Mouse (Mus musculus) G1E (cell line): ENCODE data around the gene 2810408A11Rik. TPM values are rescaled to one million over a fixed set of nuclear protein-coding genes. Genes with fewer than 3 reads are reported as not detected.

Experiments
- ATAC-seq: 2 replicates; pipeline ENCODE4 v1.8.0; 2016; ENCODE audit warnings: mild to moderate bottlenecking; ENCODE audit not compliant: insufficient number of reproducible peaks, poor library complexity, low FRiP score, severe bottlenecking; ENCODE audit errors: extremely low read depth
- DNase-seq: peaks from one replicate; pipeline ENCODE4 v3.0.0; 2012; ENCODE audit warnings: low spot score
- H3K27me3 ChIP-seq: 2 replicates; pipeline ENCODE4 v1.6.1; 2012; ENCODE audit warnings: mild to moderate bottlenecking, low read length, inconsistent platforms; ENCODE audit not compliant: insufficient read depth
- H3K36me3 ChIP-seq: replicated peaks from 2 replicates; pipeline ENCODE3; 2012; ENCODE audit warnings: mild to moderate bottlenecking, inconsistent platforms
- H3K4me1 ChIP-seq: 2 replicates; pipeline ENCODE4 v1.6.1; 2012; ENCODE audit warnings: low read depth, low read length, inconsistent platforms, mixed read lengths; ENCODE audit not compliant: insufficient read depth
- H3K4me3 ChIP-seq: 2 replicates; pipeline ENCODE4 v1.5.1; 2012; ENCODE audit warnings: low read depth, mild to moderate bottlenecking, inconsistent platforms, low read length, moderate library complexity, mixed read lengths
- H3K9me3 ChIP-seq: replicated peaks from 2 replicates; pipeline ENCODE4 v1.6.1; 2012; ENCODE audit warnings: inconsistent platforms
- CTCF ChIP-seq: IDR thresholded peaks from 2 replicates; pipeline ENCODE4 v1.5.1; 2012; ENCODE audit warnings: low read depth, low read length, inconsistent platforms, mixed read lengths
- GATA1 ChIP-seq: IDR thresholded peaks from 2 replicates; pipeline ENCODE4 v1.6.1; 2012; ENCODE audit warnings: borderline replicate concordance, low read length, inconsistent platforms, mixed read lengths
- GATA2 ChIP-seq: IDR thresholded peaks from 2 replicates; pipeline ENCODE4 v1.6.1; 2012; ENCODE audit warnings: low read depth, low read length, inconsistent platforms, borderline replicate concordance
- POLR2AphosphoS5 ChIP-seq: IDR thresholded peaks from 2 replicates; pipeline ENCODE4 v1.6.1; 2012; ENCODE audit warnings: low read depth, low read length, inconsistent platforms; ENCODE audit not compliant: insufficient replicate concordance
- TAL1 ChIP-seq: conservative IDR thresholded peaks from 2 replicates; pipeline ENCODE4 v1.6.1; 2012; ENCODE audit warnings: low read depth, low read length, inconsistent platforms, mixed read lengths
- polyA plus RNA-seq: library from polyadenylated mRNA; stranded (reverse); fragments of >175 nt; gene quantifications from 2 replicates; pipeline ENCODE4 v1.2.3, GENCODE M21; 2012
- total RNA-seq, 2 experiments: library from RNA; stranded (forward) in 1 of 2; stranded (reverse) in 1 of 2; fragments of 200-1000 nt in 1 of 2; fragments of >200 nt in 1 of 2; fragmentation: Nextera tagmentation in 1 of 2; gene quantifications; 2 replicates each; pipeline ENCODE4 v1.2.3; 2014 to 2017

Gene 2810408A11Rik
- total RNA-seq (2014; fragmentation: Nextera tagmentation) (6.6 and 7.2 TPM in 2 replicates), total RNA-seq (2017) (1.7 and 4.4 TPM in 2 replicates), polyA plus RNA-seq (0.62 and 1.2 TPM in 2 replicates)

- H3K4me3 ChIP-seq = peak within 1 kb of the TSS; percentile 97
- no peaks in the 10 kb centered on the region for H3K9me3 ChIP-seq
- no peaks in the 10 kb centered on the region for H3K27me3 ChIP-seq
- peaks cover 57% of the 10 kb centered on the region for H3K4me1 ChIP-seq
- H3K36me3 ChIP-seq = peaks cover 34% of the 10 kb centered on the region
- TF ChIP-seq POLR2AphosphoS5 (no peak; the same call in 1 of the 2 replicates), GATA1 (no peak), GATA2 (no peak), CTCF (no peak), TAL1 (no peak)
- ATAC-seq = peak; percentile 87
- peak; percentile 99 for DNase-seq
These were observed at the start of gene 2810408A11Rik, which contains the start of gene Neurl4 for GRCm38 (mm10) chr11:69900471-69901405. 2810408A11Rik (minus strand) TSS chr11:69900987. Neurl4 (plus strand) TSS chr11:69901072.

GRCm38 (mm10) chr11:69948763-69949150 is 48.0 kb upstream of the 2810408A11Rik start:
- Histone ChIP-seq H3K4me1 (peaks cover 50% of the 10 kb centered on the region), H3K36me3 (no peaks in the 10 kb centered on the region), H3K27me3 (peaks cover 54% of the 10 kb centered on the region), H3K9me3 (no peaks in the 10 kb centered on the region), H3K4me3 (peak overlapping the region; percentile 68; the same call in 1 of the 2 replicates)
- ATAC-seq (peak; percentile 25; the same call in 1 of the 2 replicates), DNase-seq (peak; percentile 74)
- TF ChIP-seq CTCF (peak; percentile 95), POLR2AphosphoS5 (no peak)

- TF ChIP-seq TAL1 (no peak), GATA2 (no peak), POLR2AphosphoS5 (no peak), CTCF (no peak), GATA1 (no peak)
- H3K4me3 ChIP-seq = peak within 1 kb of the TSS; percentile 68; the same call in 1 of the 2 replicates
These were observed 47.4 kb upstream of the 2810408A11Rik start, which contains the start of gene Slc2a4 for GRCm38 (mm10) chr11:69948066-69948762. Slc2a4 (minus strand) TSS chr11:69948188.

GRCm38 (mm10) chr11:69947337-69948065 is 46.7 kb upstream of the 2810408A11Rik start:
- Histone ChIP-seq H3K36me3 (no peaks in the 10 kb centered on the region), H3K4me3 (peak overlapping the region; percentile 68; the same call in 1 of the 2 replicates), H3K27me3 (peaks cover 58% of the 10 kb centered on the region), H3K4me1 (peaks cover 41% of the 10 kb centered on the region), H3K9me3 (no peaks in the 10 kb centered on the region)
- DNase-seq (no peak), ATAC-seq (no peak)
- TF ChIP-seq POLR2AphosphoS5 (no peak), CTCF (no peak)

More at GRCm38 (mm10) chr11:69948066-69948762, 47.4 kb upstream of the 2810408A11Rik start, which contains the start of gene Slc2a4:
- Histone ChIP-seq H3K27me3 (peaks cover 55% of the 10 kb centered on the region), H3K36me3 (no peaks in the 10 kb centered on the region), H3K9me3 (no peaks in the 10 kb centered on the region), H3K4me1 (peaks cover 45% of the 10 kb centered on the region)
- ATAC-seq = peak; percentile 92
- DNase-seq = peak; percentile 98

- Histone ChIP-seq H3K27me3 (peaks cover 56% of the 10 kb centered on the region), H3K4me3 (0 out of 2 replicates have a peak overlapping the region, but pooled peaks have one; percentile 20), H3K9me3 (no peaks in the 10 kb centered on the region), H3K36me3 (no peaks in the 10 kb centered on the region), H3K4me1 (peaks cover 41% of the 10 kb centered on the region)
- ATAC-seq (no peak), DNase-seq (no peak)
- TF ChIP-seq POLR2AphosphoS5 = no peak
- no peak for TF ChIP-seq GATA1
- no peak for TF ChIP-seq CTCF
- TF ChIP-seq GATA2 = no peak
- no peak for TF ChIP-seq TAL1
These were observed 45.5 kb upstream of the 2810408A11Rik start for GRCm38 (mm10) chr11:69945997-69946891.
